Mouse (Mus musculus): ENCODE results near the gene Gm438.
"Not testable (repeated sequence)": the region's sequence is repeated elsewhere in the genome, so short reads cannot be mapped to it uniquely, and the experiment has no call there.

Gene Gm438

DNA sequence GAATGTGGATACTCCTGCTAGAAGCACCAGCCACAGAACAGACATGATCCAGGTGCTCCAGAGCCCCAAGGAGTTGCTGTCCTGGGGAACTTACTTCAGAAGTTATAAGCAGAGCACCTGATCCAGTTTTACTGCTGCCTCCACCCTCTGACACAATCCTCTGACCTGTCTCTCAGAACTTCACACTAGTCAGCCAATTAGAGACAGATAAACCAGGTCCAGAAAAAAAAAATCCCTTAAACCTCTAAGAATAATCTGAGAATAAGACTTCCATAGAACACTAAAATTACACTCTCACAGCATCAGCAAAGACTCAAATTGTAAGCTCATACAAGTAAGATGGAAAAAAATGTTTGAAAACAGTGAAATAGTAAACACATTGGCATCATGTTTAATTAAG is at the start of gene Gm438:
TSS of gene Gm438 (minus strand) at position 101 of the 400 bp plus-strand sequence.
- DNase-seq (ENCODE audit: low read depth in 2 of 2, low spot score in 2 of 2) = no peak

DNA sequence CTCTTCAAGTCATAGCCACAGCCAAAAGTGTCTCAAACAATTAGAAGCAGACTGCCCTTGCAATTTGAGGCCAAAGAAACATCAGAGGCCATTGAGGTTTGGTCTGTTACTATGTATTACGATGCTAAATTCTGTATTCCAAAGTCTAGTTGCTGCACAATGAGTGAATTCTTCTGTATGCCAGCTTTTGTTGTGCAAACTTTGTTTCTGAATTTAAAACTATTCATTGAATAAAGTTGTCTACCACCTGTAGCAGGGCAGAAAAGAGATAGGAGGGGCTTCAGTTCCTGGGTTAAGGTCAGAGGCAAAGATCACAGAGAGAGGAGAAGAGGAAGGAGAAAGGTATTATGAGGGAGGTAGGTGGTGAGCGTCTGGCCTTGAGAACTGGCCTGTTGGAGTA is 38.3 kb upstream of the Gm438 start:
- DNase-seq (ENCODE audit: low read depth in 2 of 2, low spot score in 2 of 2) = no peak

DNA sequence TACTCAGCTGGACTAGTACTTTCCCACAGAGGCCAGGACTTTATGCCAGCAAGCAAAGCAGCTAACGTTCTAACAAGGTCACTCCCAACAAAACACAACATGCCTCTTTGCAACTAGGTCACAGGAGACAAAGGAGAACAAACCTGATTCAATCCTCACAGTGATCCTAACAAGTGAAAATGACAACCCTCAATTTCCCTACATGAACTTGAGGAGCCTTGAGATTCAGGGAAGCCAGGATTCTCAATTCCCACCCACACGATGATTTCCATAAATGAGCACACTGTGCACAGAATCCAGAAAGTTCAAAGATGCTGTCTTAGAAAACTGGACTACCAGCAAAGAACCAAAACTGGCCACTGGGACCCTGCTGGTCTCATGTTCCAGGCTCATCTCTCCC is 37.6 kb upstream of the Gm438 start:
- no peak for DNase-seq (ENCODE audit: low read depth in 2 of 2, low spot score in 2 of 2)

DNA sequence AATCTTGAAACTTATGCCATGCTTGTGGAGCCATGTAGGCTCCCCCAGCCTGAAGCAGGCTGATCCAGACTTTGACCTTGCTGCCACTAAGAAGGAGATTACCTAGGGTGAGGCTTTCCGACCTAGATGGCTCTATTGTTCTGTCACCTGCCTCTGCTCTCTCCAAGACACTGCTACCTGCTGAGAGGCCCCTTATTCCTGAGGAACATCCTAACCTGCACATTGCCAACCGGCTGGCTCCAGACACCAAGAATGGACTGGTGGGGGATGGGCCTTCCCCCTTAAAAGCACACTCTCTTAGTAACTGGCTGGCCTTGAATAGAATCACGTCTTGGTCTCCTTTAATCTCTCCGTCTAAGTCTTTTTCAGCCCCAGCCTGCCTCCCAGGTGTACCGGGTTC is 20.8 kb upstream of the Gm438 start:
- not testable (repeated sequence) for DNase-seq (ENCODE audit: low read depth in 2 of 2, low spot score in 2 of 2)

DNA sequence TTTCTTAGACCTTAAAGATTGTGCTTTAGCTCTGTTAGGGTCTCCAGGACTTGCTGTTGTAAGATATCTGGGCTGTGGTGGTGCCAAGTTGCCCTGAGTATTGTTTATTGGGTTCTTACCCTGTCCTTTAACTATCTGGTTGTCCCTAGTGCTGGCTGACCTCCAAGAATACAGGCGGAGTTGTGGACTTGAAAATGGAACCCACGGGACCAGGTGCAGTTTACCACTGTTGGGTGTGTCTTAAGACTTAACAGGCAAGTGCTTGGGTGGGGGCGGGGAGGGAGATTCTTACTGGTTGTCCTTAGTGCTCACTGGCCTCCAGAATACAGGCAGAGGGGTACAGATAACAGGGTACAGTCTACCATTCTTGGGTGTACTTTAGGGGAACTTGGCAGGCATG is 17.2 kb upstream of the Gm438 start:
- no peak for DNase-seq (ENCODE audit: low read depth in 2 of 2, low spot score in 2 of 2)

DNA sequence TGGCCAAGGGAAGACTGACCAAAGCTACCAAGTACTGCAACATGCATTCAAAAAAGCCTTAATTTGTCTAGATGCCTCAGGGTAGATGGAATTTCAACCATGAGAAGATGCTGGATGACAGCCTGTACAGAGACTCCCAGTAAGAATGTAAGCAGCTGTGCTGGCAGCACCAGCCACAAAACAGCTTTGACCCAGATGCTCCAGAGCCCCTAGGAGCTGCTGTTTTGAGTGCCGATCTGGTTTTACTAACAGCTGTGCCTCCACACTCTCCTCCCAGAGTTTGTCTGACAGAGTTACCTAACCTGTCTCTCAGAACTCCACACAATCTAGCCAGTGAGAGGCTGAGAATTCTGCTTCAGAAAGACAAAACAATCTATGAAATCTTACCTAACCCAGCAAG is 3.8 kb upstream of the Gm438 start:
- DNase-seq (ENCODE audit: low read depth in 2 of 2, low spot score in 2 of 2) = no peak

DNA sequence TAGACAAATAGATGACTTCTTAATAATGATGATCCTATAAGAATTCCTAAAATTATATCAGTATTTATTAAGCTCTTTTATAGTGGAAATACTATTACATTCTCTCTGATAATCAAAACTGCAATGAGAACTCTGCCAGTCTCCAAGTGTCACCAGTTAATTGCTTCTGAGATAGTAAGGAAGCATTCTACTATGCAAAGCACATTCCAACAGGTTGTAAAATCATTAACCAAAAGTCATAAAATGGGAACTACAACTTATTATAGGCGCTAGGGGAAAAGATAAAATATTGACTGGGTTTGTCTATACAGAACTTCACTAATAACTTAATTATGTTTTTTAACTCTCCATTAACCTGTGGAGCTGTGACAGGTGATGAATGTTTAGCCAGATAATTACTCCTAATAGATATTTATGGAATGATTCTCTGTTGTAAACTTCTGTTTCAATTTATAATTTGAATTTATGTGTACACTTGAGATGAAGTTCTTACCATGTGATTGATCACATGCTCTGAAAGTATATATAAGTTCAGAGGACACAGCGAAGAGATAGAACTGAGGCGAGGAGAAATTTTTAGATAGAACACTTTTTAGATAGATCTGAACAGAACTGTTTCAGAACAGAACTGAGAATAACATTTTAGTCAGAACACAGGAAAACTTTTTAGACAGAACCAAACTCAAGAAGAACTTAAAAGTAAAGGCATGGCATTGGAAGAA is 3.7 kb downstream of the Gm438 start:
- no peak for DNase-seq (ENCODE audit: low read depth in 2 of 2, low spot score in 2 of 2)

DNA sequence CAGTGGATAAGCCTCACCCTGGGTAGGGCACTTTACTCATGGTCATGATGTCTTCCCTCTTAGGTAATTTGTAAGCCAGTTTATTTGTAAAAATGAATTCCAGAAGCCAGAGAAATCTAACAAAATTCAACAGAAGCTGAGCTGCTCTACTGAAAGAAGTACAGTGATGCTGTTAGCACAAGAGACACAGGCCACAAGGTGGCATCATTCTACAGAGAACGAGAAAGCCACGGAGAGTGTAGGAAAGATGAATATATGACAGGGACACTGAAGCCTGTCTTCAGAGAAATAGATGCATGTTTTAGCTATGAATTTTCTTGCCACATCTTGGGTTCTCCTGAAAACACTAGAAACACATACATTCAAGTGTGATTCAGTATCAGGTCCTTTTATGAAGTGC is 20.7 kb downstream of the Gm438 start:
- no peak for DNase-seq (ENCODE audit: low read depth in 2 of 2, low spot score in 2 of 2)

DNA sequence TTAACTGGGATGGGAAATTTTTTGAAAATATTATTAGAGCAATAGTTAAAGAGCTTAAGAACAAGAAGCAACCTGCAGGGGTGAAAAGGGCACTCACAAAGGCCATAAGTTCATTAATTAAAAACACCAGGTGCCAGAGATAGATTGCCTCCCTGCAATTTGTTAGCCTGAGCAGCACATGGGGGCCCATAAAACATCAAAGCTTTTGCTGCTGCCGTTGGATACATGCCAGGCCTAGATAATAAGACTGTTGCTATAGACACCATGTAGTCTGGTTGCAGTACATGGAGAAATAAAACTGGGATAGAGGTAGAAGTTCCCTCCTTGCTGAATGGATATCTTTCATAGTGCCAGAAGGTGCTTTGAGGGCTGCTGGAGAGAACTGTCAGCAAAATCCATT is 37.2 kb downstream of the Gm438 start:
- no peak for DNase-seq (ENCODE audit: low read depth in 2 of 2, low spot score in 2 of 2)
